ENCODE assay signal across 22 mouse cellular contexts in genomic region chr11:85164371-85164770, GRCm38 (mm10). TPM values are rescaled to one million over a fixed set of nuclear protein-coding genes. Genes with fewer than 3 reads are reported as not detected.
"Had no signal": no experiment of that assay in that cellular context is flagged by ENCODE, and none has a peak within 500 bp of the region (broad histone marks: within the 10 kb centered on the region; RNA-seq: fewer than 3 reads in every experiment).

No protein-coding gene starts in this region.

- H3K9me3 ChIP-seq: lung, embryonic 15.5 days; megakaryocyte, embryonic 14.5 days; midbrain, embryonic 13.5 days; midbrain, embryonic 15.5 days; neural tube, embryonic 12.5 days had no signal

- DNase-seq: lung, adult 18-20 months; lung, postnatal 10 days; lung, postnatal 4 days; right cerebral cortex, postnatal 25 days; right cerebral cortex, postnatal 4 days; spleen, adult 18-20 months; thymus, adult 18-20 months; thymus, postnatal 14 days; thymus, postnatal 36 days had no signal

- H3K4me2 ChIP-seq: lung, embryonic 15.5 days; midbrain, embryonic 11.5 days; midbrain, embryonic 13.5 days; midbrain, embryonic 15.5 days; neural tube, embryonic 12.5 days had no signal

- H3K27ac ChIP-seq: lung, embryonic 15.5 days; midbrain, embryonic 13.5 days; midbrain, embryonic 15.5 days; neural tube, embryonic 12.5 days had no signal

- H3K27me3 ChIP-seq: lung, embryonic 15.5 days; midbrain, embryonic 13.5 days; midbrain, embryonic 15.5 days; neural tube, embryonic 12.5 days had no signal

- H3K36me3 ChIP-seq: lung, embryonic 15.5 days; midbrain, embryonic 13.5 days; midbrain, embryonic 15.5 days; neural tube, embryonic 12.5 days had no signal

- H3K4me1 ChIP-seq: lung, embryonic 15.5 days; midbrain, embryonic 13.5 days; midbrain, embryonic 15.5 days; neural tube, embryonic 12.5 days had no signal

- H3K4me3 ChIP-seq: lung, embryonic 15.5 days; megakaryocyte, embryonic 14.5 days; midbrain, embryonic 13.5 days; midbrain, embryonic 15.5 days; neural tube, embryonic 12.5 days had no signal

- ATAC-seq: midbrain, embryonic 13.5 days; midbrain, embryonic 15.5 days had no signal

- H3K9ac ChIP-seq: lung, embryonic 15.5 days; midbrain, embryonic 13.5 days; midbrain, embryonic 15.5 days; neural tube, embryonic 12.5 days had no signal

RNA-seq across cellular contexts. Expression of gene 1700125H20Rik, which starts 5.8 kb away (rescaled TPM):
- total RNA-seq: midbrain, postnatal 0 days; monocyte, adult 5-6 weeks; neutrophil, adult 5-6 weeks had no signal
- polyA plus RNA-seq: liver, embryonic 16.5 days; small intestine, adult 2 months; stomach, embryonic 14.5 days; stomach, embryonic 16.5 days had no signal
